In genomic region chr16:9959340-9959739, GRCm38 (mm10) we compare ENCODE assay signal across 14 mouse cellular contexts.
"Had no signal": no experiment of that assay in that cellular context is flagged by ENCODE, and none has a peak within 500 bp of the region (broad histone marks: within the 10 kb centered on the region; RNA-seq: fewer than 3 reads in every experiment).

No protein-coding gene starts in this region.

- DNase-seq: gastrocnemius, postnatal 14 days; gastrocnemius, postnatal 36 days; heart, adult 18-20 months; heart, postnatal 14 days; heart, postnatal 36 days; kidney, adult 11 months; kidney, adult 2 months; kidney, adult 9 months; kidney, postnatal 14 days; kidney, postnatal 36 days; layer of hippocampus, adult 9-11 months; layer of hippocampus, postnatal 36 days; left cerebral cortex, postnatal 4 days; lung, adult 18-20 months had no signal
